Mouse (Mus musculus): ENCODE data around the gene Ube2c.

DNA sequence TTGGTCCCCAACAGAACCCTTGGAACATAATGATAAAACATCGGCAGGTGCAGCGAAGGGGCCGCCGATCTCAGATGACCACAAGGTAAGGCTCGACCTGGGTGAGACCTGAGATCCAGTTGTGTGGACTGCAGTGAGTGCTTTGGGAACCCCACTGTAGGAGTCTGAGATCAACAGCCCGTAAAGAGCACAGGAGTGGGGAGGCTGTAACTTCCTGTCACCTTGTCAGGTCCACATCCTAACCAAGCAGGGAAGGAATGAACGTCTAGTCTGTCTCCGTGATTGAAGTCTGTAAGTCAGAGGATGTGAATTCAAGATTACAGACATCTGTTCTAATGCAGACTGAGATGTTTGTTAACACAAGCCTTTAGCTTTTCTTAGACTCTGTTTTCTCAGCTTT is 23.0 kb upstream of the Ube2c start:
- TF ChIP-seq ZKSCAN1 (IDR thresholded peaks at IDR 0.05; ENCODE audit: low read depth, low read length) (no peak), POLR2A (IDR thresholded peaks at IDR 0.05; ENCODE audit: control insufficient read depth in 1 of 2, insufficient read depth in 1 of 2, low read depth in 1 of 2, low read length in 2 of 2, poor library complexity in 1 of 2) (no peak; a peak in 1 of 4 replicates), HCFC1 (IDR thresholded peaks at IDR 0.05; ENCODE audit: low read depth, low read length) (no peak), GATA1 (IDR thresholded peaks at IDR 0.05; ENCODE audit: low read depth, low read length) (no peak), CTCF (IDR thresholded peaks at IDR 0.05 in 2 of 3, conservative IDR thresholded peaks at IDR 0.05 in 1 of 3; ENCODE audit: control insufficient read depth in 1 of 3, insufficient read depth in 1 of 3, low read depth in 2 of 3, low read length in 3 of 3, poor library complexity in 1 of 3, severe bottlenecking in 1 of 3) (no peak), USF1 (IDR thresholded peaks at IDR 0.05; ENCODE audit: low read depth, low read length) (no peak), MYB (IDR thresholded peaks at IDR 0.05; ENCODE audit: low read depth, low read length) (no peak), ZMIZ1 (IDR thresholded peaks at IDR 0.05; ENCODE audit: low read depth, low read length) (no peak), ZNF384 (IDR thresholded peaks at IDR 0.05; ENCODE audit: low read depth, low read length) (no peak), USF2 (IDR thresholded peaks at IDR 0.05; ENCODE audit: borderline replicate concordance in 1 of 2, insufficient read depth in 1 of 2, low read depth in 1 of 2, low read length in 2 of 2) (no peak), BHLHE40 (IDR thresholded peaks at IDR 0.05; ENCODE audit: borderline replicate concordance, low read depth, low read length) (no peak), MYC (IDR thresholded peaks at IDR 0.05; ENCODE audit: low read depth, low read length) (no peak), TBP (IDR thresholded peaks at IDR 0.05; ENCODE audit: low read depth, low read length) (no peak), MAZ (IDR thresholded peaks at IDR 0.05; ENCODE audit: low read depth, low read length) (no peak)

All from MEL (cell line).